Mouse (Mus musculus) left cerebral cortex, adult 18-20 months (tissue): ENCODE data around the gene Sparcl1. TPM values are rescaled to one million over a fixed set of nuclear protein-coding genes. Genes with fewer than 3 reads are reported as not detected.

Source experiments
- DNase-seq, 2 experiments: peaks; one replicate each; pipeline ENCODE4 v3.0.0; 2021 to 2022; ENCODE audit warnings: low spot score in 2 of 2, mixed read lengths in 1 of 2
- total RNA-seq, 2 experiments: library from RNA; stranded (reverse); gene quantifications; 2 replicates each; pipeline ENCODE4 v1.2.3; 2021

Sparcl1 gene
- total RNA-seq, 2 experiments from 2014 or later = 1,509 to 1,567 TPM

DNA sequence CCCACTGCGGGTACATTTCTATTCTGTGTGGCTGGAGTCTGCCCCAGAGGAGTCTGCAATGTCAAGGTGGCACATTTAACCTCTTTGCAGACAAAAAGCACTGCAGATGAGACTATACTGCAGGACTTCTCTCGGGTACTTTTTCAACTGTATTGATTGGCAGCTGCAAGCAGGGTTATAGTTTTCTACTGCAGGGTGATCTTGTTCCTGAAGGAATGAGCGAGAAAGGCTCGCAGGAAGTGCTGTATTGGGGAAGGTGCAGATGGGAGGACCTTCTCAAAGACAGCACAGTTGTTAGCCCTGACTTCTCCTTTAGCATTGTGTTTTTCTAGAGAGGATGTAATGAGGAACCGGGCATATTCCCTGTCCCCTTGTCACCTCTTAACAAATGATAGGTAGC, 1.0 kb downstream of the Sparcl1 start:
- no peak for DNase-seq

DNA sequence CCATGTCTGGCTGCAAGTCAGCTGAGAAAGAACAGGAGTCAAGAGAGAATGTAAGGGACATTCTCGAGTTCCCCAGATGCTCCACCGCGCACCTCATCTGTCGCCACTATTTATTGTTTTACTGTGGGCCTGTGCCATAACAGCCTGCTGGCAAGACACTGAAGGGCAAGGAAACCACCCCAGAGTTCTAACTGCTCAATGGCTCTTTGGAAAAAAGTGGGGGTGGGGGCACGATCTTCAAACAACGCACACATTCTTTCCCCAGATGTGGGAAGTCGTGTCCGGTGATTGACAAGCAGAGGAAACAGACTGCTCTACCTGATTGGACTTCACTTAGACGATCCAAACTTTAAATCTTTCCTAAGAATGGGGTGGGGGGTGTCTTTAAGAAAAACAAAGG, 1.5 kb downstream of the Sparcl1 start:
- DNase-seq = peak in 1 of 2 experiments; percentile 26

DNA sequence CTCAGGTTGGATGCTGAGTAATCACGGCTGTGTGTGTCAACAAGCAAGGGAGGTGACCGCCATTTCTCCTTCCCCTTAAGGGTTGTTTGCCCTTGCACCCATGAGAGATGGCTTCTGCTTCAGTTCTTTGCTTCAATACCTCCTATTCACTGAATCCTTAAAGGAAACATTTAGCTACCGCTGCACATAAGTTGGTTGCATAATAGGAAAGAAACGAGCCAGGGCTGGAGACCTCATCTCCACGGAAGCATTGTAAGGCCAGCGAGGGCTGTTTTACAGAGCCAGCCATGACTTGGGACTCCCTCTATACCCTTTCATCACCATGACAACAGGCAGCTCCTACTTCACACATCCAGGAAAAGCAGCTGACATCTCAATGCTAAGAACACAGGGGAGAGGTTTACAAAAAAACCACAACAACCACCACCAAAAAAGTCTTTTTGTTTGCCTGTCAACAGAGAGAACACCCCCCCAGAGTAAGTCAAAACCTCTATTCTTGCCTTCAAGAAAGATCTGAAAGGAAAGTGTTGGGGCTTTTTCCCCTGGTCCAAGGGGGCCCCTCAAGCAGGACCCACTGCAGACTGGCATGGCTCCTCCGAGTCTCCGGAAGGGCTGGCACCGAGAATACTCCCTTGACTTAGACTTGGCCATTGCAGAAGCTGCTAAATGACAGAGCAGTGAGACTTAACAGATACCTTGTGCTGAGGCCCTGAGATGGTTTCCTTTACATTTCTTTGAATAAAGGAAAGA, 3.2 kb downstream of the Sparcl1 start:
- DNase-seq = peak; percentile 47 to 70

DNA sequence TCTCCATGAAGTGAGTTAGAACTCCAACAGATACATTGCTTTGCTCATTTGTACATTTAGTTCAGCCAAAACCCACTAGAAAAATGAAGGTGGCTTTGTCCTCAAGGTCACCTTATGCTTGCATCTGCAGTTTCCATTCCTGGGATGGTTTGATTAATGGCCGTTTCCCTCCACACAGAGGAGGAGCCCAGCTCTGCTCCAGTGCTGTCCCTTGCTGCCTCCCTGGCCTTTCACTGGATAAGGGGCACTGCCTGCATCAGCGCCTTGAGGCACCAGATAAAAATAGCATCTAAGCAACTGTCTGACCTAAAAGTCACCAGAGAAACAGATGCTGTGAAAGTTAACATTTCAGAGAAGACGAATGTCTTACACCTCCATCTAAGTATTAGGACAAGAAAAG, 4.0 kb downstream of the Sparcl1 start:
- no peak for DNase-seq

DNA sequence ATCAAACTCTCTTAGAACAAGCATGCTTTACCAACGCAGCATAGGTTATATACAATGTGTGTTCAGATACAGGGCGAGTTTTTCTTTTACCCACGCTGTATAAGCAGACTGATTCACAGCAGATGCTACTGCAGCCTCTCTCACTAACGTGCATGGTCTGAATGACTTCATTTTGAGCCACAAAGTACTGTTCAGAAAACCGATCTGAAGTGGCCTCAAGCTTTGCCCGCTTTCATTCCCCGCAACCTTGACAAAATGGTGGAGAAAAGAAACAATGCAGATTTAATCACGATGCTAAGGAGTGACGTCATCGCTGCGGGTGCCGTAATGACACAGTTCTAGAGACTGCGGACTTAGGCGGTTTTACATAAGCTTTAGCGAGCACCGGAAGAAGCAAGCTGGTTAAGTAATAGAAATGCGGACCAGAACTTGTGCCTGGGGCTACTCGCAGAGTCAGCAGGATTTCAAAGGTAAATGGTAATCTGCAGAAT, 4.6 kb downstream of the Sparcl1 start:
- peak; percentile 65 to 72 for DNase-seq

DNA sequence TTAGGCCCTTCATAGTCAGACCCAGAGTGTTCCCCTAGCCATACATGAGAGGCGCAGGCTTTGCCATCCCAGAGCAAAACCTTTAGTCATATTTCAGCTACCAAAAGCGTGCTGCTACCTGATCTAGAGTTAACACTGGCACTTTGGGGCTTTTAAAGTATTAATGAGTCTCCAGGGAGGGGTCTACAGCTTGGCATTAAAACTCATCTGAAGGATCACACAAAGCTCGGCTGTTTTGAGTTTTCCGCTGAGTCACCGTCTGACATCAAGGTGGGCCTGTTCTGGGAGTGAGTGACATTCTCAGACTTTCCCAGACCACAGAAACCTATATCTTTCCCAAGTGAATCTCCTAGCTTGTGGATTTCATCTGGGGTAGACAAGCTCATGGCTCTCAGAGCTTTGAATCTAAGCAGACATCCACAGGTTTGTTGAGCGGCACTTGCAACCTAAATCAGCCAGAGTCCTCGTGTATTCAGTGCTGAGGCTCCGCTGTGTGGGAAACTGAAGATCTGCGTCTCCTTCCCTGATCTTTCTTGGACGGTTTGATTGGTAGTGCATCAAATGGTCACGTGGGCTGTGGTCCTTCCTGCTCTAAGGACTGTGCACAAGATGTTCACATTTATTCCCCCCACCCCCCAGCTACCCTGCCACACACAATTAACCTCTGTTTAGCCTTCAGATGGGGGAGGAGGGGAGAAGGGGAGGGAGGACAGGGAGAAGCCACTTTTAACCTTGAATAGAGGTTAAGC, 5.2 kb downstream of the Sparcl1 start:
- no peak for DNase-seq

DNA sequence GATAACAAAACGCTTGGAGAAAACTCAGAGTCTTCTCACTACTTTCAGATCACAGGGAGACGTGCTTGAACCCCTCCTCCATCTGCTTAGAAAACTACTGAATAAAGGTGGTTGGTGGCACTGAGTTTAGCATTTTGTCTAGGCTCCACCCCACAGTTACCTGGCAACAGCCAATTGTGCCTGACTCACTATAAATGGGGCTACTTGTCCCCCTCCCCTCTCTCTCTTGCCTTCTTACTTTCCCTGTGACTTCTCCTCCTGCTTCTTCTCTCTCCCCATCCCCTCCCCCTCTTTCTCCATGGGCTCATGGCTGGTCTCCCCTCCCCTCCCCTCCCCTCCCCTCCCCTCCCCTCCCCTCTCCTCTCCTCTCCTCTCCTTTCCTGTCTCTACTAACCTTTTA, 9.4 kb downstream of the Sparcl1 start:
- DNase-seq = no peak

DNA sequence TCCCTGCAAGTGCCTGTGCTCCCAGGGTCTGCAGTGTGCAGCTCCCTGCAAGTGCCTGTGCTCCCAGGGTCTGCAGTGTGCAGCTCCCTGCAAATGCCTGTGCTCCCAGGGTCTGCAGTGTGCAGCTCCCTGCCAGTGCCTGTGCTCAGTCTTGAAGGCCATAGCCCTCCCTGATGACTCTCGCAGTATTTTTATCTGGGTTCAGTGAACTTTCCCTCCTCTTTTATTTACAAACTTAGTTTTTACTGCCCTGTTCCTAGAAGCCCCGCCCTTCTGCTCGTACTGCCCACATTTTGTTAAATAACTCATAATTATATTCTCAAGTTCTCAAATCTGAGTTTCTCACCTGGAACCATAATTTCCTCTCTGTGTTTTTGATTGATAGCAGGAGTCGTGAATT, 10.4 kb downstream of the Sparcl1 start:
- DNase-seq = no peak

DNA sequence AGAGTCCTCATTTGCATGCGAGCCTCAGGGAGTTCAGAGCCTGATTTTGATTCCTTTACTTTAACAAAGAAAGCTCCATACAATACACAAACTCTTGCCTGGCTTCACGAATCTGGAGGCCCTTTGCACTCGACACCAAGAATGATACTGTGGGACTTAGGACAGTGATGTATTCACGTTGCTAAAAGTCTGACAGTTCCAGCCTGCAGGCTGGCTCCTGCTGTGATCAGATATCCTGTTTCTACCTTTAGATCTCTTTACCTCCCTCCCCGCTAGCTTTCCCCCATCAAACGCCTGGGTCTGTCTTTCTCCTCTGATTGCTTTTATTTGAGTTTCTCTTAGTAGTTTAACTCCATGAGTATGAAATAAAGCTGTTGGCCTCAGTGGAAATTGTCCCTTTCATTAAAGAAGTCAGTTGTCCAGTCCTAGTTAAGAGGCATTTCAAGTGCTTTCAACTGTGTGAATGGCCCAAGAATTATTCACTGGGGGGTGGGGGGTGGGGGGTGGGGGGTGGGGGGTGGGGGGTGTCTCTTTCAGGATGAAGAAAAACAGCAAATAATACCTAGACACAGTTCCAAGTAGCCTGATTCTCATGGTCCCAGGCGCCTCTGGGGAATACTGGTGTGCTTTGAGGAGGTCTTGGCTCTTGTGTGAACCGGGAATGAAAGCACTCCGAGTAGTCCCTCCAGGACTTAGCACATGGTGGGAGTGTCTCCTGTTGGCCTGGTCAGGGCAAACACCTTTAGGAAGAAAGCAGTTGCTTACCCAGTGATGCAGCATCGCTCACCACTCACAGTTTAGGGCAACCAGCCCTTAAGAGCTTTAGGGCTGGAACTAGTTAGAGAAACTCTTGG, 11.6 kb downstream of the Sparcl1 start:
- DNase-seq = no peak

DNA sequence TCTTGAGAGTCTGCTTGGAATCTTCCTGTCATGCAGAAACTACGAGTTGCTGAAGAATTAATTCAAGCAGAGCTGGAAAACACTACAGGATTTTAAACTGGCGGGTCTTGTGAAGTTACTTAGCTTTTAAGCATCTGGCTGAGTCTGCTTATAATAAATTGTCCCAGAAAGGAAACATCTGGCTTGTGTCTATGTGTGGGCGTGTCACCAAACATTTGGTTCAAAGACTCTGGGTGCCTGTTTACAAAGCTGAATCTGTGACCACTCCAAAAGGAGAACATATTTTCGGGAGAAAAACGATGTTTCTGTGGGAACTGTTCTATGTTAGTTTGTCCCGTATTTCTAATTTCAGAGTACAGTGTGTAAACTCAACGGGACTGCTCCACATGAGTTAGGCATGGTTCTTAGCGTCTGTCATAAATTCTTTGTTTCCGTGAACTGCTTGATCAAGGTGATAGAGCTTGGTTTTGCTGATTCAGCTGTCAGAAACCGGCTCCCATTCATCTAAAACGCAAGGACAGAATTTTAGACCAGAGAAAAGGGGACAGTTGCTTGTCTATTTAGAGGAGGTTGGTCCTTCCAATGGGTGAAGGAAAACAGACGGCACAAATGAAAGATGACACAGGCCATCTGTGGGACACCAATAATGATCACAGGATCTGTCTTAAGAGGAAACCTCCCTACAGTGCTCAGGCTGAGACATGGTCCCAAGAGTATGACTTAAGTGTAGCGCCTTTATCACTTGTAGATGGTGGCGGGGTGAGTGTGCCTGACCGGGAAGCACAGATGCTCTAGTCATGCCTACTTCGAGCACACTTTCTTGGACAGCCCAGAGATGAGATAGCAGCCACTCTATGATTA, 17.2 kb downstream of the Sparcl1 start:
- no peak for DNase-seq

DNA sequence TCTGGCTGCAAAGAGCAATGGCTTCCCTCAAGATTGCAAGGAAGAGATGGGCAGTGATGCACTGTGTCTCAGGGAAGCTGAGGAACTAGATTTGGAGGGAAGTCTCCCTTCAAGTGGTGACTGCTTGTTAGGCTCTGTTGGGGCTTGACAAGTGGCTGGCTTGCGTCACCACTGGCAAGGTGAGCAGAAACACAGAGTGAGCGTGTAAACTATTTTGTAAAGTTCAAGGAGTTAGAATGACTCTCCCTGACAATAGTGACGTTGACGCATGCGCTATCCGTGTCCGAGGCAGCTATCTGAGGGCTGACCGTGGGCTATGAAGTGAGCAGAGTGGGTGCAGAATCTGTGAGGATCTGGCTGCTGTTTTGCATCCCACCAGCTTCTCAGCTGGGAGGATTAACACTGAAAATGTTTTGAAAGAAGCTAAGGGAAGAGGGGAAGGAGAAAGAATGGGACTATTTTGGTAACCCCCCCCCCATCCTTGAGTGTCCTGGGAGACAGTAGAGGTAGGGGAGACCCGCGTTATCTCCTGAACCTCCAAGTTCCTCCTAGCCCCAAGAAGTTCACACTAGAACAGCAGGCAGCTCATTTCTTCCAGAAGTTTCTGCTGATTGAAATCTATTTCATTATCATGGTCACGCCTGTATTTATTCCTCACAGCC, 18.0 kb downstream of the Sparcl1 start:
- DNase-seq = no peak

DNA sequence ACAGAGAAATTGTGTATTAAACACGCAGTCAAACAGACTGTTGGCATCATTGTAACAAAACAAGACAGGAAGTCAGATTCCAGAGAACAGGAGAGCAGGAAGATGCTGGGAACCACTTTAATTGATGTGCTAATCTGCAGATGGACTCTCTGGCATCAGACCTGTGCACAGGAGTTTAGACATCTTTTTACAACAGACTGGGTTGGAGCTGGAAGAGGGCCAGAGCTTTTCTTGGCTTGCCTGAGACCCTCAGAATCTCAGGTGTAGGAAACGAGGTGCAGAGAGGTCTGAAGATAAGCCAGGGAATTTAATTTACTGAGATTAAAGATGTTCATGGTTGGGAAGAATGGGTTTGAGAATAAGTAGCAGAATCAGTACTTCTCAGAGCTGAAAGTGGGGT, 23.8 kb downstream of the Sparcl1 start:
- no peak for DNase-seq

DNA sequence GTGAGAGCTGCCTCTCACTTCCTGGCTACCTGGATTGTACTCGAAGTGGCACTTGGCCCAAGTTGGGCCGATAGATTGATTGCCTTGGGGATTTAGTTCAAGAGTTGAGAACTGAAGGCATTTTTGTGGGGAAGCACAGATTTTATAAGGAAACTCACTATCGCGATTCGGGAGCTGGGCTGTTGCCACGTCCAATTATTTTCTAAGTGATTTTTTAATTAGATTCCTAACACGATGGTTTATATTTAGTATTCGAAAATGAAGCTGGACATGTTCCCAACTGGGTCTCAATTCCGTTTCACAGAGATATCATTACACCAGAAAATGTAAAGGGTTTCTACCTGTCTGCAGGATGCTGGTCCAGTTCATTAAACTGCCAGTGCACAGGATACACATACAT, 28.2 kb downstream of the Sparcl1 start:
- no peak for DNase-seq

DNA sequence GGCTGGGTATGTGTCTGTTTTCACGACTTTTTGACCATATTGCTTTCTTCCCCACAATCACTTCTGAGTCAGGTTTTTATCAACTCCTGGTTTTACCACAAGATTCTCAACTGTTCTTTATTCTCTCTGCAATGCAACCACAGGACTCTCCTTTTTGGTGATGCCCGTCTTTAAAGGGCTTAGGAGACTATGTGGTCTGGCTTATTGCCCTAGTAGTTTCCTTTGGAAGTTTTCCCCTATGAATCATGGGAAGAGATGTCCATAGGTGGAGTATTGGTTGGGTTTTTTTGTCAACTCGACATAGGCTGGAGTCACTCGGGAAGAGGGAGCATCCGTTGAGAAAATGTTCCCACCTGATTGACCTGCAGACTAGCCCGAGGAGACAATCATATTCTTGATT, 32.8 kb downstream of the Sparcl1 start:
- DNase-seq = no peak

DNA sequence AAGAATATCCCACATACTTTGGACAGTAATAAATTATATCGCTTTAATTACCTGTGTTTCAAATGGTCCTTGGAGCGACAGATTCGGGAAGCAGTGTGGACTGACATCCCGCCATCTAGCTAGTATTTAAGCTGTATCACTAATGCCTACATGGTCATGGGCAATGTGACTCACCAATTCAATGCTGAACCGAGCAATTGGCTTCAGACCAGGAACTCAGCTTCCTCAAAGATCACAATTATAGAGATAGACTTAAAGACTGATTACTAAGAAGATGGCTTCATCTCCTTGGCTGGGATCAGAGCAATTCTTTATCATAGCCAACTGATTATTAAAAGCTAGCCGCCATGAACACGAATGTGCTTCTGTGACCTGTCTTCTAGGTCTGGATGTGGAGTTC, 36.0 kb downstream of the Sparcl1 start, which contains the start of gene Gm17660:
Gm17660 (minus strand) TSS at position 101 of the 400 bp plus-strand sequence.
- no peak for DNase-seq

DNA sequence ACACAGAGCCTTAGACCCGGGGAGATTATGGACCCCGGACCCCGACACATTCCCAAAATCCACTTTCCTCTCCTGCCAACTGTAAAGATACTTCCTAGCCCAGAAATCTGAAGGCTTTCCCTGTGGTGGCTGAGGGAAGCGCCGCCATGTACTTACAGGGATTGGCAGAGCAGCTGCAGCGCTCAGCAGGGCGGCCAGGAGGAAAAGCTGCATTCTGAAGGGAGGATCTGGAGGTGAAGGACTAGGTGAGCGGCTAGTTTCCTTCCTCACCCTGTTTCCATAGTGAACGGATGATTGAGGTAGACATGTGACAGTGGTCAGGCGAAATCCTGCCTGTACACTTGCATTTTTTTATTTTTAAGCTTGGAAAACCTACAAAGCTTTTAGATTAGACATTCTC, 37.2 kb downstream of the Sparcl1 start:
- no peak for DNase-seq

DNA sequence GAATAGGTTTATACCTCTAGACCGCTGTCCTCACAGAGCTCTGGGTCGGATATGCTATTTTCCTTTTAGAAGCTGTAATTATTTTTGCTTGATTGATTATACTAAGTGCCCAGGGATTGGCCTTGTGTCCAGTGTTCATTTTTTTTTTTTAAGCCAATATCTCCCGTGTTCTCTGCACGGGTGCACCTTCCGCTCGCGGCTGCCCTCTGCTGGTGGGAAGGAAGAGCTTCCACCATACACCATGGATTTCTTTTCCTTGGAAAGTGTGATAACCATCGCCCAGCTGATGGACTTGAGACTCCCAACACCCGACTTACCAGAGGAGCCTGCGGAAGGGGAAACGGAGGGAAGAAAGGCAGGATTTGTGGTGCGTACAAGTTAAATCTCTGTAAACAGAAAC, 39.1 kb downstream of the Sparcl1 start:
- peak; percentile 64 to 80 for DNase-seq

DNA sequence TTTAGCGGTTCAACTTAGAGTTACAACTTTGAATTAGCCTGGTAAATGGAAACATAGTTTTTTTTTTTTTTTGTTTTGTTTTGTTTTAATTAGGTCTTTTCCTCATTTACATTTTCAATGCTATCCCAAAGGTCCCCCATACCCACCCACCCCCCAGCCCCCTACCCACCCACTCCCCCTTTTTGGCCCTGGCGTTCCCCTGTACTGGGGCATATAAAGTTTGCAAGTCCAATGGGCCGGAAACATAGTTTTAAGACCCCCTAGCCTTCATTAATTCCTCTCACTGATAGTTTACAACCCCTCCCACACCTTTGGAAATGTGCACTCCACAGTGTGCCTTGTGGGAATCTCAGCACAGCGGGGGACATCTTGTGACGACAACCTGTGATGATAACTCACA, 39.9 kb downstream of the Sparcl1 start:
- DNase-seq = no peak

DNA sequence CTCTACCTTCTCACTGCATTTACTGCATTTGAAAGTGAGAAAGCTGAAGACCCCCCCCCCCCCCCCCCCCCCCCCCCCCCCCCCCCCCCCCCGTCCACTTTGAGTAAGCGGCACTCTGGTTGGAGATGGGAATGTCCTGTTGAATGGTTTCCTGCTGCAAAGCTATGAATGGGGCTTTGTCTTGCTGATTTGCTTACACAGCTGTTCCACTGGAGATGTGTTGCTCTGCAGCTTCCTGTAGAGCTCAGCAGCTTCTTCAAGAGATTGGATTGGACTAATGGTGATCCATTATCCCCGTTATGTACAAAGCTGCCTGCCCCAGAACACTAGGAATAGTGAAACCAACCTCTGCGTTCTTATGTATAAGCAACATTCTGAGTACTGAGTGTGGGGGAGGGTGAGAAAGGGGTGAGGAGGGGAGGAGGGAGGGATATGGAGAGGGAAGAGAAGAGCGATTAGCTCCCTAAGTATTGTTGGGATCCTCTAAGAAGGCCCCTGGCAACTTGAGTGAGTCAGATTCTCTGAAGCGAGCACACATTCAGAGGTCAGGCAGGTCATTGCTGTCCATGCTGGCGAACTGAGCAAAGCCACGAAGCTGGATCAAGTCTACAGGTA, 41.2 kb downstream of the Sparcl1 start:
- DNase-seq = no peak

DNA sequence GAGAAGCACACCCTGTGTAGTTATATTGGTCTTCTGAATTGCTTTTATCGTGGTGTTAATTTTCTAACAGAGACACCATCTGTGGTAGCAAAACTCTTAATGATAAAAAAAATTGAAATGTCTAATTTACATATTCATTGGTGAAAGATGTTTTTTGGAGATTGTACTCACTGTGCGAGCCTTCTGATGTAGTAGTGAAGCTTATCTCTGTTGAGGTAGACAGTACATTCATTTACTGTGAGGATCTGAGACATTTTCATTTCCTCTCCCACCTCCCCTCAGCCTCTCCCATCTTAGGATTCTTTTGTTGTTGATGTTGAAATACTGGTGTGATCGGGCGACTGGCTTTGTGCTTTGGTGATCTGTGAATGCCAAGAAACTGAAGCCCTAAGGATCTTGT, 42.5 kb downstream of the Sparcl1 start:
- DNase-seq = no peak
